Comparison of ENCODE assay signal across 26 mouse cellular contexts in genomic region chr5:121254977-121255376, GRCm38 (mm10). TPM values are rescaled to one million over a fixed set of nuclear protein-coding genes. Genes with fewer than 3 reads are reported as not detected.
DNase-seq lines count a peak whose midpoint lies in the region; ATAC-seq and TF ChIP-seq lines count a peak whose summit lies in the region.
"Had no signal": no experiment of that assay in that cellular context is flagged by ENCODE, and none has a peak within 500 bp of the region (broad histone marks: within the 10 kb centered on the region; RNA-seq: fewer than 3 reads in every experiment).

No protein-coding gene starts in this region.

- peaks cover 31% of the 10 kb centered on the region for H3K36me3 ChIP-seq in heart, embryonic 10.5 days

- H3K27me3 ChIP-seq in cerebellum, adult 2 months (ENCODE audit: control insufficient read depth, insufficient read depth, low read length) = no peaks in the 10 kb centered on the region
- no peaks in the 10 kb centered on the region for H3K27me3 ChIP-seq in heart, embryonic 10.5 days (ENCODE audit: insufficient read depth, poor library complexity, severe bottlenecking)
- H3K27me3 ChIP-seq: embryonic facial prominence, embryonic 13.5 days; forebrain, embryonic 15.5 days; limb, embryonic 15.5 days; midbrain, embryonic 12.5 days; neural tube, embryonic 13.5 days had no signal

- TF ChIP-seq CTCF in cerebellum, adult 2 months (IDR thresholded peaks at IDR 0.05; ENCODE audit: borderline replicate concordance, insufficient read depth, low read depth, low read length) = no peak

- DNase-seq in cerebellum, adult 2 months = no peak
- DNase-seq in cerebellum, adult 11-12 months = no peak
- DNase-seq in lung, postnatal 36 days = peak; percentile 21
- DNase-seq in lung, postnatal 10 days = no peak
- no peak for DNase-seq in left cerebral cortex, adult 18-20 months (ENCODE audit: low spot score in 2 of 2)
- DNase-seq in heart, embryonic 10.5 days (ENCODE audit: low spot score) = no peak
- DNase-seq in layer of hippocampus, adult 18-20 months (ENCODE audit: low spot score in 2 of 2) = no peak
- DNase-seq: adrenal gland, postnatal 36 days; cerebellum, adult 9-10 months; embryo, embryonic 11 days; gastrocnemius, adult 2 months; gastrocnemius, postnatal 36 days; heart, postnatal 14 days; kidney, adult 2 months; kidney, postnatal 36 days; thymus, adult 2 months; thymus, postnatal 36 days had no signal

- WGBS in cerebellum, adult 2 months = 41% methylated on average over 7 of the region's 7 CpGs
- 87% methylated on average over 7 of the region's 7 CpGs for whole genome bisulfite sequencing in heart, embryonic 10.5 days

- peak; percentile 76 for ATAC-seq in megakaryocyte, adult 5-6 weeks (ENCODE audit: poor library complexity, severe bottlenecking)
- ATAC-seq: forebrain, embryonic 15.5 days; hindbrain, embryonic 16.5 days had no signal

- H3K9me3 ChIP-seq in heart, embryonic 10.5 days = no peaks in the 10 kb centered on the region
- H3K9me3 ChIP-seq: embryonic facial prominence, embryonic 13.5 days; forebrain, embryonic 10.5 days; forebrain, embryonic 15.5 days; limb, embryonic 10.5 days; limb, embryonic 15.5 days; midbrain, embryonic 12.5 days; neural tube, embryonic 13.5 days had no signal

- TF ChIP-seq POLR2A in cerebellum, adult 2 months (IDR thresholded peaks at IDR 0.05; ENCODE audit: borderline replicate concordance, insufficient read depth, low read length) = no peak

- no peak overlapping the region for H3K4me3 ChIP-seq in cerebellum, adult 2 months (replicated peaks; ENCODE audit: insufficient read depth, low read depth, low read length)
- H3K4me3 ChIP-seq in heart, embryonic 10.5 days = no peak overlapping the region
- H3K4me3 ChIP-seq: embryonic facial prominence, embryonic 13.5 days; forebrain, embryonic 10.5 days; forebrain, embryonic 15.5 days; gastrocnemius, adult 2 months; limb, embryonic 10.5 days; limb, embryonic 15.5 days; midbrain, embryonic 12.5 days; neural tube, embryonic 13.5 days had no signal

- peak overlapping the region; percentile 94 for H3K27ac ChIP-seq in cerebellum, adult 2 months (ENCODE audit: insufficient read depth, low read length)
- H3K27ac ChIP-seq in heart, embryonic 10.5 days = no peak overlapping the region
- H3K27ac ChIP-seq: embryonic facial prominence, embryonic 13.5 days; forebrain, embryonic 10.5 days; forebrain, embryonic 15.5 days; gastrocnemius, adult 2 months; limb, embryonic 10.5 days; limb, embryonic 15.5 days; midbrain, embryonic 12.5 days; neural tube, embryonic 13.5 days had no signal

- H3K4me1 ChIP-seq in cerebellum, adult 2 months (ENCODE audit: control insufficient read depth, insufficient read depth, low read length) = peaks cover 54% of the 10 kb centered on the region
- H3K4me1 ChIP-seq in heart, embryonic 10.5 days = peaks cover 6% of the 10 kb centered on the region
- H3K4me1 ChIP-seq: embryonic facial prominence, embryonic 13.5 days; forebrain, embryonic 10.5 days; forebrain, embryonic 15.5 days; limb, embryonic 15.5 days; midbrain, embryonic 12.5 days; neural tube, embryonic 13.5 days had no signal

RNA-seq across cellular contexts. Expression of gene Hectd4, which starts 35.0 kb away (rescaled TPM):
- 81.2 and 86.4 TPM in 2 replicates for polyA plus RNA-seq in cerebellum, adult 2 months (2012; rRNA removed)
- total RNA-seq in megakaryocyte, adult 5-6 weeks (2015) = 12.0 and 17.0 TPM in 2 replicates
- 8.6 and 15.2 TPM in 2 replicates for total RNA-seq in megakaryocyte, adult 5-6 weeks (2017)
- total RNA-seq in left cerebral cortex, adult 18-20 months (2021) = 100 to 1,000 TPM; 163 to 164 TPM
- 3.9 and 4.8 TPM in 2 replicates for polyA plus RNA-seq in heart, embryonic 10.5 days (2016; fragmentation: Nextera tagmentation; extraction: Ambion mirVana)
- 100 to 1,000 TPM; 156 to 168 TPM for total RNA-seq in layer of hippocampus, adult 18-20 months (2021)

RNA-seq across cellular contexts. Expression of gene Rpl6, which starts 50.7 kb away (rescaled TPM):
- polyA plus RNA-seq in cerebellum, adult 2 months (2012; rRNA removed) = 363 and 400 TPM in 2 replicates
- total RNA-seq in megakaryocyte, adult 5-6 weeks (2015) = 1,545 and 1,566 TPM in 2 replicates
- total RNA-seq in megakaryocyte, adult 5-6 weeks (2017) = 945 and 954 TPM in 2 replicates
- 100 to 1,000 TPM; 457 to 473 TPM for total RNA-seq in left cerebral cortex, adult 18-20 months (2021)
- polyA plus RNA-seq in heart, embryonic 10.5 days (2016; fragmentation: Nextera tagmentation; extraction: Ambion mirVana) = 463 and 580 TPM in 2 replicates
- 100 to 1,000 TPM; 493 to 505 TPM for total RNA-seq in layer of hippocampus, adult 18-20 months (2021)

Comparison
In these comparisons a context has a peak if more than half of its experiments do, and no peak if none do; other contexts are left out.
1. RNA of gene Hectd4, which starts 35.0 kb away (total RNA-seq): 156 to 168 TPM in layer of hippocampus, adult 18-20 months and 163 to 164 TPM in left cerebral cortex, adult 18-20 months; 8.6 to 17.0 TPM in megakaryocyte, adult 5-6 weeks; every median in the first group is over 4 times any median in the second.